Mouse (Mus musculus) MEL (cell line): Measurements from ENCODE around the gene Arid1b. TPM values are rescaled to one million over a fixed set of nuclear protein-coding genes. Genes with fewer than 3 reads are reported as not detected.

Experiments
- DNase-seq: peaks from one replicate; pipeline ENCODE4 v3.0.0; 2011; ENCODE audit warnings: low read depth, low spot score
- H3K27ac ChIP-seq: 2 replicates; pipeline ENCODE4 v1.5.1; 2012; ENCODE audit warnings: low read depth, mild to moderate bottlenecking, control low read depth, low read length, moderate library complexity; ENCODE audit not compliant: control insufficient read depth
- H3K27me3 ChIP-seq, 2 experiments: fragments of 150-350 bp in 1 of 2; sonication (generic) in 1 of 2; 2 replicates each; pipeline ENCODE4 v1.6.1; 2012; ENCODE audit warnings: low read length in 2 of 2, mild to moderate bottlenecking in 2 of 2, improper control_type of control experiment in 1 of 2, moderate library complexity in 1 of 2; ENCODE audit not compliant: insufficient read depth in 2 of 2, control insufficient read depth in 1 of 2
- H3K36me3 ChIP-seq, 2 experiments: 2 replicates each; pipeline ENCODE4 v1.6.1; 2012 to 2014; ENCODE audit warnings: low read length in 2 of 2, improper control_type of control experiment in 1 of 2, inconsistent platforms in 1 of 2, mild to moderate bottlenecking in 1 of 2; ENCODE audit not compliant: insufficient read depth in 2 of 2, control insufficient read depth in 1 of 2
- H3K4me1 ChIP-seq, 2 experiments: fragments of 150-350 bp in 1 of 2; sonication (generic) in 1 of 2; 2 replicates each; pipeline ENCODE4 v1.6.1; 2012; ENCODE audit warnings: low read length in 2 of 2, improper control_type of control experiment in 1 of 2, mild to moderate bottlenecking in 1 of 2; ENCODE audit not compliant: insufficient read depth in 2 of 2, control insufficient read depth in 1 of 2
- H3K4me3 ChIP-seq, 2 experiments: fragments of 150-350 bp in 1 of 2; sonication (generic) in 1 of 2; 2 replicates each; pipeline ENCODE4 v1.5.1; 2012; ENCODE audit warnings: low read depth in 2 of 2, low read length in 2 of 2, mild to moderate bottlenecking in 2 of 2, moderate library complexity in 2 of 2, control low read depth in 1 of 2, improper control_type of control experiment in 1 of 2; ENCODE audit not compliant: control insufficient read depth in 1 of 2, insufficient read depth in 1 of 2
- H3K79me2 ChIP-seq: 2 replicates; pipeline ENCODE4 v1.6.1; 2012; ENCODE audit warnings: mild to moderate bottlenecking, low read length, moderate library complexity; ENCODE audit not compliant: control insufficient read depth, poor library complexity, insufficient read depth
- H3K9ac ChIP-seq: 2 replicates; pipeline ENCODE4 v1.6.1; 2012; ENCODE audit warnings: low read depth, mild to moderate bottlenecking, control low read depth, low read length, moderate library complexity; ENCODE audit not compliant: control insufficient read depth, poor library complexity, severe bottlenecking
- H3K9me3 ChIP-seq: fragments of 150-350 bp; sonication (generic); replicated peaks from 2 replicates; pipeline ENCODE4 v1.6.1; 2012; ENCODE audit warnings: mild to moderate bottlenecking, low read length, improper control_type of control experiment, moderate library complexity; ENCODE audit not compliant: insufficient read depth
- BHLHE40 ChIP-seq: IDR thresholded peaks from 2 replicates; pipeline ENCODE4 v1.6.1; 2012; ENCODE audit warnings: low read depth, mild to moderate bottlenecking, inconsistent platforms, low read length, improper control_type of control experiment, borderline replicate concordance
- CHD1 ChIP-seq: IDR thresholded peaks from 2 replicates; pipeline ENCODE4 v1.6.1; 2012; ENCODE audit warnings: low read depth, mild to moderate bottlenecking, inconsistent platforms, low read length, improper control_type of control experiment
- CHD2 ChIP-seq: IDR thresholded peaks from 2 replicates; pipeline ENCODE4 v1.6.1; 2011; ENCODE audit warnings: low read length, improper control_type of control experiment
- CTCF ChIP-seq, 3 experiments: IDR thresholded peaks in 2 of 3; conservative IDR thresholded peaks in 1 of 3; 2 replicates each; pipeline ENCODE4 v1.5.1; 2011 to 2012; ENCODE audit warnings: low read length in 3 of 3, low read depth in 2 of 3, mild to moderate bottlenecking in 2 of 3, improper control_type of control experiment in 1 of 3, inconsistent platforms in 1 of 3, mixed read lengths in 1 of 3, moderate library complexity in 1 of 3; ENCODE audit not compliant: control insufficient read depth in 1 of 3, insufficient read depth in 1 of 3, poor library complexity in 1 of 3, severe bottlenecking in 1 of 3
- E2F4 ChIP-seq: IDR thresholded peaks from 2 replicates; pipeline ENCODE4 v1.6.1; 2011; ENCODE audit warnings: low read depth, low read length, improper control_type of control experiment, borderline replicate concordance
- ELF1 ChIP-seq: IDR thresholded peaks from 2 replicates; pipeline ENCODE4 v1.6.1; 2014; ENCODE audit warnings: low read depth, mild to moderate bottlenecking, inconsistent platforms, low read length, improper control_type of control experiment, moderate library complexity
- EP300 ChIP-seq, 2 experiments: IDR thresholded peaks; 2 replicates each; pipeline ENCODE4 v1.6.1; 2011; ENCODE audit warnings: improper control_type of control experiment in 2 of 2, low read length in 2 of 2, low read depth in 1 of 2, mild to moderate bottlenecking in 1 of 2
- ETS1 ChIP-seq: IDR thresholded peaks from 2 replicates; pipeline ENCODE4 v1.6.1; 2012; ENCODE audit warnings: low read depth, mild to moderate bottlenecking, inconsistent platforms, low read length, improper control_type of control experiment, moderate library complexity
- GABPA ChIP-seq: IDR thresholded peaks from 2 replicates; pipeline ENCODE4 v1.6.1; 2012; ENCODE audit warnings: low read depth, mild to moderate bottlenecking, inconsistent platforms, low read length, improper control_type of control experiment, moderate library complexity
- GATA1 ChIP-seq: IDR thresholded peaks from 2 replicates; pipeline ENCODE4 v1.6.1; 2011; ENCODE audit warnings: low read depth, low read length, improper control_type of control experiment
- JUND ChIP-seq: IDR thresholded peaks from 2 replicates; pipeline ENCODE4 v1.6.1; 2011; ENCODE audit warnings: low read depth, mild to moderate bottlenecking, improper control_type of control experiment, low read length
- MAFK ChIP-seq: IDR thresholded peaks from 2 replicates; pipeline ENCODE4 v1.6.1; 2011; ENCODE audit warnings: low read depth, mild to moderate bottlenecking, low read length, improper control_type of control experiment, borderline replicate concordance
- MAX ChIP-seq: IDR thresholded peaks from 2 replicates; pipeline ENCODE4 v1.6.1; 2011; ENCODE audit warnings: low read length, improper control_type of control experiment
- MAZ ChIP-seq: IDR thresholded peaks from 2 replicates; pipeline ENCODE4 v1.6.1; 2012; ENCODE audit warnings: low read depth, mild to moderate bottlenecking, inconsistent platforms, low read length, improper control_type of control experiment
- MEF2A ChIP-seq: IDR thresholded peaks from 2 replicates; pipeline ENCODE4 v1.6.1; 2014; ENCODE audit warnings: low read depth, mild to moderate bottlenecking, inconsistent platforms, low read length, improper control_type of control experiment; ENCODE audit not compliant: poor library complexity, insufficient replicate concordance, severe bottlenecking; ENCODE audit errors: extremely low read depth
- MXI1 ChIP-seq: IDR thresholded peaks from 2 replicates; pipeline ENCODE4 v1.6.1; 2011; ENCODE audit warnings: mild to moderate bottlenecking, low read depth, low read length, improper control_type of control experiment
- MYB ChIP-seq: IDR thresholded peaks from 2 replicates; pipeline ENCODE4 v1.6.1; 2011; ENCODE audit warnings: mild to moderate bottlenecking, low read depth, low read length, improper control_type of control experiment
- MYC ChIP-seq: IDR thresholded peaks from 2 replicates; pipeline ENCODE4 v1.6.1; 2011; ENCODE audit warnings: low read depth, mild to moderate bottlenecking, low read length, improper control_type of control experiment, moderate library complexity
- NELFE ChIP-seq: IDR thresholded peaks from 2 replicates; pipeline ENCODE4 v1.6.1; 2011; ENCODE audit warnings: low read depth, low read length, improper control_type of control experiment
- NRF1 ChIP-seq: IDR thresholded peaks from 2 replicates; pipeline ENCODE4 v1.6.1; 2014; ENCODE audit warnings: low read depth, mild to moderate bottlenecking, inconsistent platforms, low read length, improper control_type of control experiment, moderate library complexity; ENCODE audit not compliant: poor library complexity, insufficient read depth, severe bottlenecking
- POLR2AphosphoS2 ChIP-seq: IDR thresholded peaks from 2 replicates; pipeline ENCODE4 v1.6.1; 2011; ENCODE audit warnings: low read length, improper control_type of control experiment
- POLR2AphosphoS5 ChIP-seq: IDR thresholded peaks from 2 replicates; pipeline ENCODE4 v1.6.1; 2012; ENCODE audit warnings: low read depth, borderline replicate concordance, mild to moderate bottlenecking, inconsistent platforms, low read length, moderate library complexity, mixed read lengths
- RAD21 ChIP-seq: IDR thresholded peaks from 2 replicates; pipeline ENCODE4 v1.6.1; 2011; ENCODE audit warnings: mild to moderate bottlenecking, low read depth, low read length, improper control_type of control experiment
- RCOR1 ChIP-seq: IDR thresholded peaks from 2 replicates; pipeline ENCODE4 v1.6.1; 2012; ENCODE audit warnings: low read depth, mild to moderate bottlenecking, inconsistent platforms, low read length, improper control_type of control experiment
- SIN3A ChIP-seq: IDR thresholded peaks from 2 replicates; pipeline ENCODE4 v1.6.1; 2012; ENCODE audit warnings: low read length, improper control_type of control experiment, inconsistent platforms
- SMC3 ChIP-seq: IDR thresholded peaks from 2 replicates; pipeline ENCODE4 v1.6.1; 2011; ENCODE audit warnings: low read depth, low read length, improper control_type of control experiment
- TAL1 ChIP-seq: IDR thresholded peaks from 2 replicates; pipeline ENCODE4 v1.6.1; 2012; ENCODE audit warnings: mild to moderate bottlenecking, inconsistent platforms, low read length, moderate library complexity, mixed read lengths
- TBP ChIP-seq: IDR thresholded peaks from 2 replicates; pipeline ENCODE4 v1.8.0; 2011; ENCODE audit warnings: low read depth, low read length, improper control_type of control experiment
- TCF12 ChIP-seq: IDR thresholded peaks from 2 replicates; pipeline ENCODE4 v1.6.1; 2014; ENCODE audit warnings: low read depth, mild to moderate bottlenecking, inconsistent platforms, low read length, improper control_type of control experiment, moderate library complexity
- UBTF ChIP-seq: IDR thresholded peaks from 2 replicates; pipeline ENCODE4 v1.6.1; 2012; ENCODE audit warnings: low read depth, mild to moderate bottlenecking, inconsistent platforms, low read length, improper control_type of control experiment, moderate library complexity, borderline replicate concordance; ENCODE audit not compliant: insufficient read depth
- USF1 ChIP-seq: IDR thresholded peaks from 2 replicates; pipeline ENCODE4 v1.6.1; 2014; ENCODE audit warnings: low read depth, mild to moderate bottlenecking, inconsistent platforms, low read length, improper control_type of control experiment, moderate library complexity
- USF2 ChIP-seq, 2 experiments: IDR thresholded peaks; 2 replicates each; pipeline ENCODE4 v1.6.1; 2011 to 2012; ENCODE audit warnings: improper control_type of control experiment in 2 of 2, low read length in 2 of 2, borderline replicate concordance in 1 of 2, inconsistent platforms in 1 of 2, low read depth in 1 of 2, mild to moderate bottlenecking in 1 of 2; ENCODE audit not compliant: insufficient read depth in 1 of 2
- ZC3H11A ChIP-seq: IDR thresholded peaks from 2 replicates; pipeline ENCODE4 v1.6.1; 2012; ENCODE audit warnings: low read depth, mild to moderate bottlenecking, inconsistent platforms, low read length, improper control_type of control experiment
- ZMIZ1 ChIP-seq: IDR thresholded peaks from 2 replicates; pipeline ENCODE4 v1.6.1; 2012; ENCODE audit warnings: low read depth, mild to moderate bottlenecking, inconsistent platforms, low read length, improper control_type of control experiment, moderate library complexity
- ZNF384 ChIP-seq: IDR thresholded peaks from 2 replicates; pipeline ENCODE4 v1.6.1; 2012; ENCODE audit warnings: low read depth, mild to moderate bottlenecking, inconsistent platforms, low read length, improper control_type of control experiment
- polyA plus RNA-seq, 2 experiments: library from polyadenylated mRNA; stranded (reverse) in 1 of 2; unstranded in 1 of 2; fragments of >175 nt in 1 of 2; fragments of >200 nt in 1 of 2; gene quantifications; 2 replicates each; pipeline versions ENCODE4 v1.2.1 to v1.2.4; 2012; ENCODE audit warnings: low replicate concordance in 2 of 2, low read depth in 1 of 2; ENCODE audit not compliant: insufficient read length in 2 of 2, insufficient read depth in 1 of 2, missing spikeins in 1 of 2
- total RNA-seq: library from RNA; depleted of rRNA; stranded (reverse); fragments of 300-350 nt; gene quantifications from 2 replicates; pipeline ENCODE4 v1.2.3, GENCODE M21; 2012

The Arid1b gene
- total and polyA plus RNA-seq, 3 experiments: 13.4 to 17.4 TPM; not detected in 1

DNA sequence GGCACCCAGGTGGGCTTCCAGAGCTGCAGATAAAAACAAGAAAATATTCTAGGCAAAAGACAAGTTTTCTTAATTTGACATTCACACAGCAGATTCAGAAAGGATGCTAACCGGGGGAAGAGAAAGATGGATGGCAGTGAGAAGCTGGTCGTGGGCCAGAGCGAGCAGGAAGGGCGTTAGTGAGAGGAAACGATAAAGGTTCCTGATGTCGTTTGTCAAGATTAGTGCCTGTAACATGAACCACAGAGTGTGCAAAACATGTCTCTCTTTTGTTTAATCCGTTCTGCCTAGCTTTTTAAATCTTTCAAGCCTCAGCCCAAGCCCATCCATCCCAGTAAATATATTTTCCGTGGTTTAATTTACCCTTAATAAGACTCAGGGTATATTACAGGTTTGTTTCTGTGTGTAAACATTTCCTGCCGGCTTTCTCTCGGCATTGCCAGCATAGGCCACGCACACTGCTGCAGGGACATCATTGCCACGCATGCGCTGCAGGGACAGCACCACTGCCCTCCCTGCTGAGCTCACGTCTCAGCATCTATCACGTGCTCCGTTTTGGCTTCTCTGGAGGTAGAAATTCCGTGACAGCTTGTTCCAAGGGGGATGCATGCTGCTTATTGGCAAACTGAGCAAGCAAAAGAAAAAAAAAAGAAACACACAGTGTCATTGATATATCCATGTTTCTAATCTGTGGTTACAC lies 255.0 kb downstream of the Arid1b start:
- Histone ChIP-seq H3K4me1 (peaks cover 13 to 26% of the 10 kb centered on the region in 2 experiments), H3K27ac (peak overlapping the region; percentile 97), H3K9ac (peak overlapping the region; percentile 62), H3K79me2 (no peaks in the 10 kb centered on the region), H3K9me3 (no peaks in the 10 kb centered on the region), H3K36me3 (peaks cover 0 to 14% of the 10 kb centered on the region in 2 experiments; a peak in 2 of 4 replicates), H3K4me3 (peak overlapping the region; percentile 40 to 49), H3K27me3 (no peaks in the 10 kb centered on the region)
- DNase-seq: peak; percentile 91
- TF ChIP-seq UBTF (0 out of 2 replicates have a peak, but pooled peaks have one; percentile 60), TBP (peak; percentile 71; the same call in 1 of the 2 replicates), NELFE (peak; percentile 50; the same call in 1 of the 2 replicates), NRF1 (peak; percentile 90), ZC3H11A (no peak), CTCF (IDR thresholded peaks at IDR 0.05 in 2 of 3, conservative IDR thresholded peaks at IDR 0.05 in 1 of 3; ENCODE audit: control insufficient read depth in 1 of 3, insufficient read depth in 1 of 3, low read depth in 2 of 3, low read length in 3 of 3, poor library complexity in 1 of 3, severe bottlenecking in 1 of 3) (no peak), SMC3 (0 out of 2 replicates have a peak, but pooled peaks have one; percentile 10), ZNF384 (peak; percentile 61; the same call in 1 of the 2 replicates), TAL1 (peak; percentile 26), USF1 (peak; percentile 88), MEF2A (no peak), MYB (peak; percentile 73), GATA1 (peak; percentile 90), MYC (peak; percentile 89), ELF1 (0 out of 2 replicates have a peak, but pooled peaks have one; percentile 18), RAD21 (no peak), SIN3A (peak; percentile 81), RCOR1 (peak; percentile 87), ETS1 (peak; percentile 75), MAFK (0 out of 2 replicates have a peak, but pooled peaks have one; percentile 23), POLR2AphosphoS5 (no peak), USF2 (IDR thresholded peaks at IDR 0.05; ENCODE audit: borderline replicate concordance in 1 of 2, insufficient read depth in 1 of 2, low read depth in 1 of 2, low read length in 2 of 2) (no peak; a peak in 1 of 4 replicates), CHD2 (no peak), BHLHE40 (peak; percentile 46; the same call in 1 of the 2 replicates), E2F4 (0 out of 2 replicates have a peak, but pooled peaks have one; percentile 56), MAX (peak; percentile 85), CHD1 (no peak), POLR2AphosphoS2 (0 out of 2 replicates have a peak, but pooled peaks have one; percentile 34), JUND (peak; percentile 61; the same call in 1 of the 2 replicates), TCF12 (peak; percentile 67), EP300 (IDR thresholded peaks at IDR 0.05; ENCODE audit: low read depth in 1 of 2, low read length in 2 of 2) (peak; percentile 89 to 90), MXI1 (no peak; the same call in none of the 2 replicates), MAZ (no peak), GABPA (no peak), ZMIZ1 (no peak)
